Mouse (Mus musculus) brain, embryonic 14.5 days (tissue): ENCODE measurements around the gene Stx8.

ENCODE experiments used
- CTCF ChIP-seq: fragments of 200-500 bp; IDR thresholded peaks from 2 replicates; pipeline ENCODE4 v1.5.1; 2012; ENCODE audit warnings: inconsistent platforms, mild to moderate bottlenecking, moderate library complexity, borderline replicate concordance; ENCODE audit not compliant: insufficient read depth, insufficient read length; ENCODE audit errors: extremely low read depth
- POLR2A ChIP-seq: fragments of 200-500 bp; IDR thresholded peaks from 2 replicates; pipeline ENCODE4 v1.6.1; 2012; ENCODE audit warnings: mild to moderate bottlenecking, inconsistent platforms, borderline replicate concordance; ENCODE audit not compliant: poor library complexity, insufficient read depth, insufficient read length, severe bottlenecking; ENCODE audit errors: extremely low read depth

- TF ChIP-seq CTCF (no peak), POLR2A (no peak)
Measured at GRCm38 (mm10) chr11:68185647-68186046, 219.7 kb downstream of the Stx8 start.
